Mouse (Mus musculus) CD4-positive, CD25-positive, alpha-beta regulatory T cell (primary cell): ENCODE results near the gene Tmem9. TPM values are rescaled to one million over a fixed set of nuclear protein-coding genes. Genes with fewer than 3 reads are reported as not detected.

Experiments
- polyA plus RNA-seq: library from polyadenylated mRNA; unstranded; fragments of 100-300 nt; shearing (Covaris generic); gene quantifications from one replicate; pipeline ENCODE4 v1.2.1, GENCODE M21; 2017

Tmem9 gene
- 45.7 TPM for polyA plus RNA-seq

GRCm38 (mm10) chr1:136007211-136008158 is at the start of gene Tmem9:
Gene Tmem9, plus strand, starts transcription at chr1:136008150.

GRCm38 (mm10) chr1:136006292-136006748 is 1.6 kb upstream of the Tmem9 start, which contains the start of gene Igfn1:
Gene Igfn1, minus strand, starts transcription at chr1:136006342.

GRCm38 (mm10) chr1:136050312-136051012 is 42.5 kb downstream of the Tmem9 start, which contains the start of gene Ascl5:
Gene Ascl5, plus strand, starts transcription at chr1:136050804.

GRCm38 (mm10) chr1:136052547-136052946 is 44.6 kb downstream of the Tmem9 start, which contains the start of gene Cacna1s:
Gene Cacna1s, plus strand, starts transcription at chr1:136052750.

Other genes with a start within 250 kb of the Tmem9 start
- 10.4 TPM for gene Phlda3, start 242.0 kb upstream of the Tmem9 start, polyA plus RNA-seq
- gene Tnni1, start 228.7 kb upstream of the Tmem9 start, polyA plus RNA-seq = 0.43 TPM
- gene Lad1, start 189.6 kb upstream of the Tmem9 start, polyA plus RNA-seq = 44.1 TPM
- gene Tnnt2, start 171.8 kb upstream of the Tmem9 start, polyA plus RNA-seq = 2.2 TPM
- gene Pkp1, start 88.9 kb upstream of the Tmem9 start, polyA plus RNA-seq = not detected
- gene Igfn1, start 1.8 kb upstream of the Tmem9 start, polyA plus RNA-seq = not detected
- gene Ascl5, start 42.7 kb downstream of the Tmem9 start, polyA plus RNA-seq = not detected
- gene Cacna1s, start 44.6 kb downstream of the Tmem9 start, polyA plus RNA-seq = 1.7 TPM
- 62.5 TPM for gene Kif21b, start 123.2 kb downstream of the Tmem9 start, polyA plus RNA-seq
- gene Mroh3, start 204.7 kb downstream of the Tmem9 start, polyA plus RNA-seq = not detected
- gene Inava, start 226.1 kb downstream of the Tmem9 start, polyA plus RNA-seq = not detected